Mouse (Mus musculus) G1E (cell line): Measurements from ENCODE around the gene Mfsd5.

Source experiments
- CTCF ChIP-seq: IDR thresholded peaks from 2 replicates; pipeline ENCODE4 v1.5.1; 2012; ENCODE audit warnings: low read depth, low read length, inconsistent platforms, mixed read lengths
- GATA1 ChIP-seq: IDR thresholded peaks from 2 replicates; pipeline ENCODE4 v1.6.1; 2012; ENCODE audit warnings: borderline replicate concordance, low read length, inconsistent platforms, mixed read lengths
- GATA2 ChIP-seq: IDR thresholded peaks from 2 replicates; pipeline ENCODE4 v1.6.1; 2012; ENCODE audit warnings: low read depth, low read length, inconsistent platforms, borderline replicate concordance

DNA sequence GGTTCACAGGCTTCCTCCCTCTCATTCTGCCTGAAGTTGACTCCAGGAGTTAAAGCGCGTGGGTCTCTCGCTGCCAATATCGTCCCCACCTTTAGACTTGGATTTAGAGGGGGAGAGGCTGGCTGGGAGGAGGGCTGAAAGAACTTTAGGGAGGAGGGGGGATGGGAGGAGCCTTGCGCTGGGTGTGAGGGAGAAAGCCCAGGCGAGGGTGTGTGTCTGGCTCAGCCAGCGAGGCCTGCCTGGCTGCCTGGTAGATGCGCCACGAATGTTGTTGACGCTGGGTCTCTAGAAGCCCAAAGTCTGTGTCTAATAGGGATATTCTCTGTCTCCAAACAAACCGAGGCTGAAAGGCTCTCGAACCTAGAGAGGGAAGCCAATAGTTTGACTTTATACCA, 21.2 kb upstream of the Mfsd5 start:
- TF ChIP-seq CTCF (no peak), GATA2 (no peak), GATA1 (no peak)
